Mouse (Mus musculus) kidney, embryonic 14.5 days (tissue): ENCODE data around the gene Slc35g3. TPM values are rescaled to one million over a fixed set of nuclear protein-coding genes. Genes with fewer than 3 reads are reported as not detected.
"Not testable (repeated sequence)": the region's sequence is repeated elsewhere in the genome, so short reads cannot be mapped to it uniquely, and the experiment has no call there.

Experiments
- ATAC-seq: fragments of 200-750 bp; cut with Nextera tagmentation; 2 replicates; pipeline ENCODE4 v1.8.0; 2017; ENCODE audit warnings: moderate number of reproducible peaks, mild to moderate bottlenecking, moderate TSS enrichment, moderate library complexity; ENCODE audit not compliant: low FRiP score, low TSS enrichment
- H3K27ac ChIP-seq: fragments of 300-500 bp; sonication (generic); 2 replicates; pipeline ENCODE4 v1.5.1; 2014; ENCODE audit warnings: low read depth, mild to moderate bottlenecking, low read length, moderate library complexity, mixed read lengths
- H3K27me3 ChIP-seq: fragments of 300-500 bp; sonication (generic); 2 replicates; pipeline ENCODE4 v1.6.1; 2014; ENCODE audit warnings: mild to moderate bottlenecking, low read length; ENCODE audit not compliant: control insufficient read depth, insufficient read depth
- H3K36me3 ChIP-seq: fragments of 300-500 bp; sonication (generic); 2 replicates; pipeline ENCODE4 v1.6.1; 2014; ENCODE audit warnings: low read length, mixed read lengths; ENCODE audit not compliant: control insufficient read depth, insufficient read depth
- H3K4me1 ChIP-seq: fragments of 300-500 bp; sonication (generic); 2 replicates; pipeline ENCODE4 v1.6.1; 2014; ENCODE audit warnings: low read length, mixed read lengths; ENCODE audit not compliant: control insufficient read depth, insufficient read depth
- H3K4me2 ChIP-seq: fragments of 300-500 bp; sonication (generic); replicated peaks from 2 replicates; pipeline ENCODE4 v1.6.1; 2014; ENCODE audit warnings: low read depth, mild to moderate bottlenecking, low read length
- H3K4me3 ChIP-seq: fragments of 300-500 bp; sonication (generic); 2 replicates; pipeline ENCODE4 v1.5.1; 2014; ENCODE audit warnings: mild to moderate bottlenecking, low read length
- H3K9ac ChIP-seq: fragments of 300-500 bp; sonication (generic); 2 replicates; pipeline ENCODE4 v1.6.1; 2014; ENCODE audit warnings: low read depth, mild to moderate bottlenecking, low read length, moderate library complexity
- H3K9me3 ChIP-seq: fragments of 300-500 bp; sonication (generic); 2 replicates; pipeline ENCODE4 v1.6.1; 2016; ENCODE audit warnings: low read length; ENCODE audit not compliant: control insufficient read depth
- WGBS: fragments of 180-500 bp; shearing (Covaris S2); extraction: QIAGEN DNeasy Blood & Tissue Kit; methylation state at CpG from one replicate; pipeline ENCODE4 v1.1.7; 2014; 5-methylcytosine and 5-hydroxymethylcytosine counted together
- polyA plus RNA-seq: library from polyadenylated mRNA; unstranded; fragments of >200 nt; fragmentation: Nextera tagmentation; extraction: Ambion mirVana; gene quantifications from 2 replicates; pipeline ENCODE4 v1.2.1, GENCODE M21; 2014

Slc35g3 gene
- polyA plus RNA-seq, 1 experiment from 2014 or later: 0.23 TPM

GRCm38 (mm10) chr11:69752686-69753085 is 9.1 kb downstream of the Slc35g3 start:
- Histone ChIP-seq H3K4me3 (no peak overlapping the region), H3K36me3 (peaks cover 11% of the 10 kb centered on the region), H3K4me2 (no peak overlapping the region), H3K27me3 (no peaks in the 10 kb centered on the region), H3K9me3 (no peaks in the 10 kb centered on the region), H3K4me1 (peaks cover 27% of the 10 kb centered on the region), H3K9ac (no peak overlapping the region), H3K27ac (no peak overlapping the region)
- no peak for ATAC-seq

DNA sequence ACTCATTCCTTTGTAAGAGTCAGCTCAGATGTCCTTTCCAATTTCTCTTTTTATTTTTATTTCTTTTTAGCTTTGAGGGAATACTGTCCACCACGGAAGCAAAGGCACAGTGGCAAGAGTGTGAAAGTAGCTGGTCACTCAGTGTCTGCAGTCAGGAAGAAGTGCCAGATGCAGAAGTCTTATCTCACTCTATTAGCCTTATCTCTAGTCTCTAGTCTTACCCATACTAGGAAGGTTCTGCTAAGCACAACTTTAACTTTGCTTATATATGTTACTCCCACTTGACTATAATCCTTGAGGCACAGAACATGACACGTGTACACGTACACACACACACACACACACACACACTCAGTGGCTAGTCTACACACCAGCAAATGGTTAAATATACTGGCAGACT is 10.1 kb downstream of the Slc35g3 start:
- no peak for ATAC-seq
- Histone ChIP-seq H3K9ac (no peak overlapping the region), H3K27me3 (no peaks in the 10 kb centered on the region), H3K27ac (no peak overlapping the region), H3K4me1 (peaks cover 18% of the 10 kb centered on the region), H3K36me3 (peaks cover 21% of the 10 kb centered on the region), H3K9me3 (no peaks in the 10 kb centered on the region), H3K4me3 (no peak overlapping the region), H3K4me2 (no peak overlapping the region)
- WGBS: 81% methylated on average over 3 of the region's 3 CpGs

- H3K9me3 ChIP-seq, H3K9ac ChIP-seq, H3K27ac ChIP-seq, H3K4me3 ChIP-seq, H3K27me3 ChIP-seq, H3K4me2 ChIP-seq, H3K4me1 ChIP-seq, ATAC-seq: not testable (repeated sequence)
- H3K36me3 ChIP-seq: peaks cover 33% of the 10 kb centered on the region
- WGBS: 85% methylated on average over 2 of the region's 3 CpGs
These were observed 30.4 kb downstream of the Slc35g3 start for GRCm38 (mm10) chr11:69731408-69731807.

DNA sequence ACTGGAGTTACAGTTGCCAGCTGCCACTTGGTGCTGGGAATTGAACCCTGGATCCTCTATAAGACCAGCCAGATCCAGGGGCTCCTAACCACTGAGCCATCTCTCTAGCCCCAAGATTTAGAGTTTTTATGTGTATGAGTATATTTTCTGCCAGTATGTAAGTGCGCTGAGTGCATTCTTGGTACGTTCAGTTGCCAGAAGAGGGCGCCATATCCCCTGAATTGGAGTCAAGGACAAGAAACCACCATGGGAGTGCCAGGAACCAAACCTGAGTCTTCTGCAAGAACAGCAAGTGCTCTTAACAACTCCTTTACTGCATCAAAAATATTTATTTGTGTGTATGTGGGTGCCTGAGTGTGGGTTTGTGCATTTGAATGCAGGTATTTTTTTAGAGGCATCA is 32.7 kb downstream of the Slc35g3 start:
- H3K27me3 ChIP-seq: no peaks in the 10 kb centered on the region
- H3K4me2 ChIP-seq: no peak overlapping the region
- no peak overlapping the region for H3K27ac ChIP-seq
- no peaks in the 10 kb centered on the region for H3K4me1 ChIP-seq
- no peaks in the 10 kb centered on the region for H3K9me3 ChIP-seq
- H3K9ac ChIP-seq: no peak overlapping the region
- peaks cover 9% of the 10 kb centered on the region for H3K36me3 ChIP-seq
- no peak for ATAC-seq
- 26% methylated on average over 3 of the region's 3 CpGs for WGBS
- no peak overlapping the region for H3K4me3 ChIP-seq

DNA sequence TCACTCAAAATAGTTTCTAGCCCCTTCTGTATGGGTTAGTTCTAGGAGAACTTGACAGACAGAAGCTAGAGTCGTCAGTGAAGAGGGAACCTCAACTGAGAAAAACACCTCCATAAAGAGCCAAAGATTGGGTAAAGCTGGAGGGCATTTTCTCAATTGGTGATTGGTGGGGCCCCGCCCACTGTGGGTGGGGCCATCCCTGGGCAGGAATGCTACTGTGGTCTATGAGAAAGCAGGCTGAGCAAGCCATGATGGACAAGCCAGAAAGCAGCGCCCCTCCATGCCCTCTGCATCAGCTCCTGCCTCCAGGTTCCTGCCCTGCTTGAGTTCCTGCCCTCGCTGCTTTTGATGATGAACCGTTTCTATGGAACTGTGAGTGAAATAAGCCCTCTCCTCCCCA is 35.8 kb downstream of the Slc35g3 start:
- H3K4me1 ChIP-seq: no peaks in the 10 kb centered on the region
- no peaks in the 10 kb centered on the region for H3K36me3 ChIP-seq
- ATAC-seq: no peak
- no peaks in the 10 kb centered on the region for H3K9me3 ChIP-seq
- WGBS: 30% methylated on average over 5 of the region's 5 CpGs
- H3K4me3 ChIP-seq: no peak overlapping the region
- no peaks in the 10 kb centered on the region for H3K27me3 ChIP-seq
- no peak overlapping the region for H3K9ac ChIP-seq
- no peak overlapping the region for H3K27ac ChIP-seq
- no peak overlapping the region for H3K4me2 ChIP-seq

DNA sequence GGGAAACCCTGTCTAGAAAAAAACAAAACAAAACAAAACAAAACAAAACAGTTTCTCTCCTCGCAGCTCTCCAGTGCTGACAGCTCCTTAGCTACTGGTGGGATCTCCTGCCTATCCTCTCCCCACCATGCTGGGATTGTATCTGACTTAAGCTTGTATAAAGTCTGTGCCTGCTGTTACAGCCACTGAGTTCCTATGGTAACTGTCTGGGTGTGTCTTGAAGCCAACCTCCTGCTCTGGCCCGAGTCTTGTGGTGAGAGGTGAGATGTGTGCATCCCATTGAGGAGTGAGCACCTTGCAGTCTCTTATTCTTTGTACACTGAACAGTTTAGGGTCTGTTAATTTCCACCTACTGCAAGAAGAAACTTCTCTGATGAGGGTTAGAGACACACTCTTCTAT is 38.7 kb downstream of the Slc35g3 start:
- no peak overlapping the region for H3K4me3 ChIP-seq
- H3K36me3 ChIP-seq: no peaks in the 10 kb centered on the region
- 54% methylated on average over 2 of the region's 2 CpGs for WGBS
- no peaks in the 10 kb centered on the region for H3K9me3 ChIP-seq
- no peaks in the 10 kb centered on the region for H3K27me3 ChIP-seq
- no peak for ATAC-seq
- no peak overlapping the region for H3K4me2 ChIP-seq
- no peak overlapping the region for H3K9ac ChIP-seq
- H3K4me1 ChIP-seq: no peaks in the 10 kb centered on the region
- no peak overlapping the region for H3K27ac ChIP-seq

- Histone ChIP-seq H3K36me3 (no peaks in the 10 kb centered on the region), H3K27ac (no peak overlapping the region), H3K4me1 (peaks cover 4% of the 10 kb centered on the region; the same call in 1 of the 2 replicates), H3K9ac (no peak overlapping the region), H3K4me2 (no peak overlapping the region), H3K9me3 (no peaks in the 10 kb centered on the region), H3K27me3 (no peaks in the 10 kb centered on the region), H3K4me3 (no peak overlapping the region)
- WGBS: 52% methylated on average over 6 of the region's 6 CpGs
- no peak for ATAC-seq
These were observed 40.9 kb downstream of the Slc35g3 start for GRCm38 (mm10) chr11:69720852-69721251.

GRCm38 (mm10) chr11:69719423-69719822 is 42.3 kb downstream of the Slc35g3 start:
- ATAC-seq: no peak
- Histone ChIP-seq H3K4me2 (no peak overlapping the region), H3K27ac (no peak overlapping the region), H3K27me3 (no peaks in the 10 kb centered on the region), H3K36me3 (no peaks in the 10 kb centered on the region), H3K4me3 (no peak overlapping the region), H3K9ac (no peak overlapping the region), H3K9me3 (no peaks in the 10 kb centered on the region), H3K4me1 (peaks cover 17% of the 10 kb centered on the region)
- 77% methylated on average over 6 of the region's 6 CpGs for WGBS

DNA sequence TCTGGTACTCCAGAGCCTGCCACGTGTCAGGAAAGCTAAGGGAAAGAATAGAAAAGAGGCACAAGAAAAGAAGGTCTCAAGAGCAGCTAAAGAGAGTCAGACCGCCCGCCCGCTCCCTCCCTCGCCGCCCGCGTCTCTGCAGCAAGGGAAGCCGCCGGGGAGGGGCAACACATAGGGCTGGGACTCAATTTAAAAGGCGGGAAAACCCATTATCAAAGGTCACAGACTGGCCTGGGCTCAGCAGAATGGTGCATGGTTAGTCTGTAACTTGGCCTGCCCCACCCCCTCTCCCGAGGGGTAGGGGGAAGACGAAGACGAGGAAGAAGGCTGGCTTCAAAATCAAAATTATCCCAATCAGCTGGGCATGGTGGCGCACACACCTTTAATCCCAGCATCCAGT is 43.1 kb downstream of the Slc35g3 start:
- Histone ChIP-seq H3K4me1 (peaks cover 20% of the 10 kb centered on the region), H3K36me3 (no peaks in the 10 kb centered on the region), H3K4me2 (no peak overlapping the region), H3K9me3 (no peaks in the 10 kb centered on the region), H3K27me3 (no peaks in the 10 kb centered on the region), H3K4me3 (no peak overlapping the region), H3K9ac (no peak overlapping the region), H3K27ac (no peak overlapping the region)
- ATAC-seq: no peak
- 27% methylated on average over 15 of the region's 15 CpGs for WGBS

GRCm38 (mm10) chr11:69716953-69717352 is 44.8 kb downstream of the Slc35g3 start:
- H3K4me2 ChIP-seq: no peak overlapping the region
- 70% methylated on average over 4 of the region's 4 CpGs for WGBS
- no peaks in the 10 kb centered on the region for H3K9me3 ChIP-seq
- no peak overlapping the region for H3K9ac ChIP-seq
- H3K27ac ChIP-seq: no peak overlapping the region
- no peaks in the 10 kb centered on the region for H3K27me3 ChIP-seq
- H3K4me1 ChIP-seq: peaks cover 20% of the 10 kb centered on the region
- ATAC-seq: no peak
- no peak overlapping the region for H3K4me3 ChIP-seq
- no peaks in the 10 kb centered on the region for H3K36me3 ChIP-seq
